Mouse (Mus musculus): ENCODE results near the gene Anapc11.
A peak's percentile ranks its signal among the peaks of the same experiment; 100 is the strongest.
"Not testable (repeated sequence)": the region's sequence is repeated elsewhere in the genome, so short reads cannot be mapped to it uniquely, and the experiment has no call there.

Gene Anapc11

DNA sequence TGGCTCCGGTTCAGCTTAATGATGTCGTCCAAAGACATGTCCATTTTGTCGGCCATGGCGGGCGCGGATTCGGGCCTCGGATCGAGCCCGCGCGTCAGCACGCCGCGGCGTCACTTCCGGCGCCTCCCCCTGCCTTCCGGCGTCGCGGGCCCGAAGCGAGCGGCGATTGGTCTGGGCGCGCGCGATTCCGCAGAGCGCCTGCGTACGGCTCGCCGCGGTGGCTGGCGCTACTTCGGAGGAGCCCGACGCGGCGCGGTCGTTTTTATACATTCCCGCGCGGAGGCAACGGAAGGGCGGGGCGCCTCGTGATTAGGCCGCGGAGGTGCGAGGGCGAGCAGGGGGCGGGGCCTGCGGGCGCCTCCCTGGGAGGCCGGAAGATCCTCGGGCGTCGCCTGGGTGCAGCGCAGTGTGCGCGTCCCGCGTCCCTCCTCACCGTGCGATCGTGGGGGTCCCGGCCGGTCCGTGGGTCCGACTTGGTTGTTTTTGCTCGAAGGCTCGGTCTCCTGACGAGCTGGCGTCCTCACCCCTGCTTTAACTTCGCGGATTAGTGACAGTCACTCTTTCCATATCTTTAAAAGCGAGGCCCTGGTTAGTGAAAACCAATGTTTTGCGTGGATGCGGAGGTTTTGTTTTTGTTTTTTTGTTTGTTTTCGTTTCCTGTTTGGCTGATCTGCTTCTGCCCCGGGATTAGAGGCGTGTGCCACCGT lies at the start of gene Anapc11, which contains the start of gene Alyref:
TSS of gene Anapc11 (plus strand) at position 139 of the 707 bp plus-strand sequence.
TSS of gene Alyref (minus strand) at position 83 of the 707 bp plus-strand sequence.
- DNase-seq (ENCODE audit: low spot score in 2 of 2), result peak; percentile 88 to 94

DNA sequence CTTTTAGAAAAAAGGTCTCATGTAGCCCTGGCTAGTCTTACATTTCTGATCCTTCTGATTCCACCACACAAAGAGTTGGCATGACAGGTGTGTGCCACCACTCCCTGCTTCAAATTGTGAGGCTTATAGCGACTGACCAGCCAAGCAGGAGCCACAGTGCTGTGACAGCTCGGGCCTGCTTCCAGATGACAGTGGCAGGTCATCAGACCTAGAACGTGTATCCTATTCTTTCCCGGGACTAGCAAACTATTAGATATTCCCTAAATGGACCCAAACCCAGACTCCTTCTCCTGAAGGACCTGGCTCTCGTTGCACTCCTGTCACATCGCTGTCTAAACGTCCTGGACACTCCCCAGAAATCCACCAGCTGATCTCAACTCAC lies 49.4 kb upstream of the Anapc11 start:
- DNase-seq (ENCODE audit: low spot score in 2 of 2), result no peak

DNA sequence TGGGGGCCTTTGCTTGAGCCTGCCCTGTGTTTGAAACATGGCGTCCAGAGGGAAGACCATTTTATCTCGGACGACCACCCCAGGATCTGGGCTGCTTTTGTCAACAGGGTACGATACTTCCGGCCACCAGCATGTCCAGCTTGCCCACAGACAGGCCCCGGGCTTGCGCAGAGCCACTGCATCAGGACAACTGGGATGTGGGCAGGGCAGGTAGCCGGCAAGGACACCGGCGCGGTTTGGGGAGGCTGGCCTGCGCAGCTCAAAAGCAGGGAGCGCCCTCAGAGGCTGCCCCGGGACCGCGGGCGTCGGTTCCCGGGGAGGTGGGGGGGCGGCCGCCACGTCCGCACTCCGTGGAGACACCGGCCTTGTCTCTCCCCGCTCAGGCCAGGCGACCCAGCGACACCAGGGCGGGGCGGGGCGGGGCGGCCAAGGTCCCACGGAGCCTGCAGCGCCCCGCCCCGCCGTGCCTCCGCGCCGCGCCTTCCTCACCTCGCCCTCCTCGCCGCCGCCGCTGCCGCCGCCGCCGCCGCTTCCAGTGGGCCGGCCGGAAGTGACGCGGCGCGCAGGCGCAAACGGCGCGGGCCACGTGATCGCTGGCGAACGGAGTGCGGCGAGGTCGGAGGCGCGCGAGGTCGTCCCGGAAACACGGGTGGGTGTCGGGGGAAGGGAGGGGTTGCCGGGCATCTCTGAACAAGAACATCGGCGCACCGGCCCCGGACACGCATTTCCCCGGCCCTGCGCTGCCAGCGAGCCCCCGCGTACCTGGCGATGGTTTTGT lies 48.9 kb upstream of the Anapc11 start, which contains the start of gene Mcrip1:
TSS of gene Mcrip1 (minus strand) at position 560 of the 778 bp plus-strand sequence.
- peak; percentile 89 to 91 for DNase-seq (ENCODE audit: low spot score in 2 of 2)

DNA sequence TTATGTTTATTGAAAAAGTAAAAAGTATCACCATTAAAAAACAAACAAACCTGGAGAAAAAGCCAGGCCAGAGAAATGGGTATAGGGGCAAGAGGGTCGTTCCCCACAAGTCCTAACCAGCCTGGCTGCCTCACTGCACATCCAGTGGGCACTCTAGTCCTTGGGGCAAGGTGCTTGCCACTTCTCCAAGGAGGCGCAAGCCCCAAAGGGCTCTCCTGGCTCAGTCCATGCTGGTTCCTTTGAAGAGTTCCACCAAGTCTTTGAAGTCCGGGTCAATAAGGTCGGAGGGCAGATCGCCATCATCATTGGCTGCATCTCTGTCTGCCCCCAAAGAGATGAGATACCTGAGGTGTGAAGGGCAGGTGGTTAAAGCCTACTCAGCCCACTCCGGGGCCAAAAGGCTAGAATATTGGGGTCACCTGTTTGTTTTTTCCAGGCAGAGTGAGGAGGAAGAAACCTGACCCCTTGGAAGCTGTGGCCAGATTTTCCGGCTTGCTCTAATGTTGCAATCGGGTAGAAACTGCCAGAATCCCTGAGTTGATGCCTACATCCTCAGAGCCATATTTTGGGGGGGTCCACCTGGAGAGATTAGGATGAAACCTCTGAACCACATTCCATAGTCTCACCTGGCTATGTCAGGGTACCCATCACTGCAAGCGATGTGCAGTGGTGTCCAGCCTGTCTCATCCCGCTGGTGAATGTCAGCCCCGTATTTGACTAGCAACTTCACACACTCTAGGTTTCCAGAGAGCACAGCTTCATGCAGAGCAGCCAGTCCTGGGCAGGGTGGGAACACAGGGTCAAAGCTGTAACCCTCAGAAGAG lies 48.0 kb upstream of the Anapc11 start:
- DNase-seq (ENCODE audit: low spot score in 2 of 2), result no peak

DNA sequence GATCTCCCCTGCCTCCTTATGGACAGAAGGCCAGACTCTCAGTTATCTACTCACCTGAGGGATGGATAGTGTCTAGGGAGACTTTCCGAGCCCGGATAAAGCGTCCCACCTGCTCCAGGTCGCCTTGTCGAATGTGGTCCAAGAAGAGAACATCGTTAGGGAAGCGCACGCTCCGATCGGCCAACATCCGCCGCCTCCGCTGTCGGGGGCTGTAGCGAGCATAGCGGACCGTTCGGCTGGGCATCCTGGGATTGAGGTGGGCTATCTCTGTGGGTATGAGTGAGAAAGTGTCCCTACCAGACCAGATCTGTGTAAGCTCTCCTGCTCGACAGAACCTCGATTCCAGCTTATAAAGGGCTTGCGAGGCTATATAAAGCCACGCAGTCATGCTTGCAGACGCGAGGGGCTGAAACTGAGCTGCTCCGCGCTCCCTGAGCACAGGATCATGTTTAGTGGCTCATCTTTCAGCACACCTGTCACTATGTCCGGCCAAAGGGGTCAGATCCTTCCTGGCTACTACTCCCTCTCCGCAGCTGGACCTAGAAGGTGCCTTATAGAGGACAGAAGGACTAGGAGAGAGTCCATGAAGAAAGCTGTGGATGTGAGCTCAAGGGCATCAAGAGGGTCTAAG lies 47.3 kb upstream of the Anapc11 start, which contains the start of gene Ppp1r27:
TSS of gene Ppp1r27 (minus strand) at position 323 of the 631 bp plus-strand sequence.
- no peak for DNase-seq (ENCODE audit: low spot score in 2 of 2)

DNA sequence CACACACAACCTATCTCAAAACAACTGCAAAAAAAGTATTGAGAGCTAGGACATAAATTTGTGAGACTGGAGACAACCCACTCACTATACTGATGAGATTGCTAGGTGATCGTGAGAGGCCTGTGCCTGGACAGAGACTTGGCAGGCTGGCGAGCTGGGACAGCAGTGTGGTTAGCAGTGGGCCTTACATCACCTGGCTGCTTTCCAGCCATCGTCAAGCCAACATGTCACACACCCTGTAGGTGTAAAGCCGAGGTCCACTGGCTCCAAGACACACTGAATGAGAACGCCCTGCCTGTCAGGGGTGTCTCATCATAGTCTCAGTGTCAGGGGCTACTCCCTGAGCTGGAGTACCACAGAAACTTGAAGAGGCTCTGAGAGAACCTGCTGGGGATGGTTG lies 45.5 kb upstream of the Anapc11 start:
- DNase-seq (ENCODE audit: low spot score in 2 of 2), result no peak

DNA sequence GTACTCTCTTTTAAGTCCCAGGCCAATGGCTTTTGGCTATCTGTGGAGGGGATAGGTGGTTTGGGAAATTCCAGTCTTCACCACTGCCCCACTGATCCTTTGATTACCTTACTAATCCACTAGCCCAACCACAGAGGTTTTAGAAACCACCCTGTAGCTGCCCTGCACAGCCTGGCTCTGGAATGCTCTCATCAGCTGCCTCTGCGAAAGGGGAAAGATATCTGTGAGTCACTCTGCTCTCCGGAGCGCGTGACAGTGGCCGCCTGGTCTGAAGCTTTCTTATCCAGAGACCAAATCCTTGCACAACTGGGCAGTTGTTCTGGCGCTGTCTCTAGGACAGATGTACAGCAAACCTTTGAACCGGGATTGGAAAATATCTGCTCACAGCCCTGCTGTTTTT lies 43.4 kb upstream of the Anapc11 start:
- DNase-seq (ENCODE audit: low spot score in 2 of 2), result no peak

DNA sequence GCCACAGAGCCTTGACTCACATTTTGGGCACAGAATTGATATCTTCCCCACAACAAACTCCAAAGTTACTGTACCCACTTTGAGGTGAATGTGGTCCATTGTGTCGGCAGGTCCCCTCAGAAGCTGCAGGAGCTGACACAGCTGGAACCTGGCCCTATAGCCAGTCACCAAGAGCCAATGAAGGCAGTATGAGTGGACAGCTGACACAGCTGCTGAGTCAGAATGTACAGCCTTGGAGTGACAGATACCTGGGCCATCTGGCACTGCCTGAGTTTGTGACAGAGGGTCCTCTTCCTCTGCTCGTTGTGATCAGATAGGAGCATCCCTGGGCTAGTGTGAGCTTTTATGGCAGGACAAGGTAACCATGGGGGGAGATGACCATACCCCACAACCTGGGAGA lies 43.0 kb upstream of the Anapc11 start:
- no peak for DNase-seq (ENCODE audit: low spot score in 2 of 2)

DNA sequence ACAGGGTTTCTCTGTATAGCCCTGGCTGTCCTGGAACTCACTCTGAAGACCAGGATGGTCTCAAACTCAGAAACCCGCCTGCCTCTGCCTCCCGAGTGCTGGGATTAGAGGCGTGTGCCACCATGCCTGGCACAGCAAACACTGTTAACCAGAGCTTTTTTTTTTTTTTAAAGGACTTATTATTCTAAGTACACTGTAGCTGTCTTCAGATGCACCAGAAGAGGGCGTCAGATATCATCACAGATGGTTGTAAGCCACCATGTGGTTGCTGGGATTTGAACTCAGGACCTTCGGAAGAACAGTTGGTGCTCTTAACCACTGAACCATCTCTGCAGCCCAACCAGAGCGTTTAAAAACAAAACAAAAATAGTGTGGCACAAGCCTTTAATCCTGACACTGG lies 39.4 kb upstream of the Anapc11 start:
- not testable (repeated sequence) for DNase-seq (ENCODE audit: low spot score in 2 of 2)

DNA sequence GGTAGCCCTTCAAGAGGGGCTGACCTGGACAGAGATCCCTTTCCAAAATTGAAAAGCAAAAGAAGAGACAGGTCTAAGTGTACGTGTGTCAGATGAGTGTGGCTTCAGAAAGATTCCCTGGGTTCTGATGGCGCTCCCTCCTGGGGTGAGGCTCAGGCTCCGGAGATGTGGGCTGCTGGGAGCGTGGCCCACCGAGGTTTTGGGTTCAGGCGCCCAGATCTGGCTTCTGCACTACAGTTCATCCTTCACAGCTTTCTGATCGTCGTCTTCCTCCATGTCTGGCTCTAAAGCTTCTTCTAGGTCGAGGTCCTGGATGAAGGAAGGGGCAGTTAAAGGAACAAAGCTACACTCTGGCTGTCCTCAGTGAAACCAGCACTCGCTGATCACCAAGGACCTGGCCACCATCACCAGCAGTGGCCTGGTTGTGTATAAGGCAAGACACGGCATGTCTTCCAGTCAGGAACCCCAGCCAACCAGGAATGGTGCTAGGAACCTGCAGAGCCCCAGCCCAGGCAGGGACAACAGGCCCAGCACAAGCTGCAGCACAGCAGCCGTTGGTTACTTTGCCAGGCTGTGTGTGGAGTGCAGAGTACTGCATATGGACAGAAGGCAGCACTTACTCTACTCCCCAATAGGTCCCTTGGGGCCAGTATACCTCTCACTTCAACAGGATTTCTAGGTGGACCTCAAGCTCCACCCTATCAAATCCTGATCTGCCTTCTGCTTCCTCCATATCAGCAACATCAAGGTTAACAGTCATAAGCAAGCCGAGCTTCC lies 37.1 kb upstream of the Anapc11 start:
- no peak for DNase-seq (ENCODE audit: low spot score in 2 of 2)

DNA sequence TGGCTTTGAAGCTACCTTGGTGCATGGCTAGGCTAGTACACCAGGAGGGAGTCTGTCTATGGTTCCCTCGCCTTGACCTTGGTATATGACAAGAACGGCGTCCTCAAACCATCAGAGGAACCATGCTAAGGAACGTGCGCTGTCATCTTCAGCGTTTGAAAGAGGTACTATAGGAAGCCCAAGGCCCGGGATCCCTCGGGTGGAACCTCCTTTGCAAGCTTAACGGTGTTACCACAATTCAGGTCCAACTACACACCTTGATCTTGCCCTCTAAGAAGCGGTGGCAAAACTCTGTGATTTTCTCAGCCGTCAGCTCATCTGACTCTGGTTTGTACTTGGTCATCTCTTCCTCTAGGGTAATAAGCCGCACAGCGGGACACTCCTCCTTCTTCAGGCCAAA lies 35.3 kb upstream of the Anapc11 start:
- no peak for DNase-seq (ENCODE audit: low spot score in 2 of 2)

DNA sequence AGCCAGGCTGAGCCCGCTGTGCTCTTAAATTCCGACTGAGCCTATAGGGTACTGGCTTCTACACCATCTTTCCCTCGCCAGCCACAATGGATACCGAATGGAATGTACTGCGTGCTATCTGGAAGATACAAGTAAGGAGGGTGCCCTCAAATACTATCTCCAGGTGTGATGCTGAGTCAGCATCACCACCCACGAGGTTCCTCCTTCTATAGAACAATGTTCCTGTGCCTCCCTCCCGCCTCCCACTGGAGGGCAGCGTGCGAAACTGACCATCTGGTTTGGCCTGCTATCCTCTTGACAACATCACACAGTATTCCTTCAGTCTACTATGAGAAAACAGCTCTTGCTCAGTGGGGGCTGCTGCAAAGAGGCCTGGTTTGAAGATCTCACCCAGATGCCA lies 33.1 kb upstream of the Anapc11 start:
- no peak for DNase-seq (ENCODE audit: low spot score in 2 of 2)

DNA sequence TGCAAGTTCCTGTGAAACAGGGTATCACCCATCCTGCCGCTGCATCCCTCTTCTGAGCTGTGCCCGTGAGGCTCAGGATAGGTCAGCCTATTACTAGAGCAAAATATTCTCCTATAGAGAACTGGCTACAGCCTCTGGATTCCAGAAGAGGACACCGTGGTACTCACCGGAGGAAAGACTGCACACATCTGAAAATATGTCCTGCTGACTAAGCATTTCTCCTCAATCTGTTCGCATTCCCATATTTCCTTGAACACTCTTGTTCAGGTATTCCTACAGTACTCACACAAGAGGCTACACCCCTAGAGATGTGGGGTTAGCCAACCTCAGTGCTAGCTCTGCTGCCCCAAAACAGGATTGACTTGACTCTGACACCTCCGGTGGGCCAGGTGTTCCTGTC lies 29.9 kb upstream of the Anapc11 start:
- no peak for DNase-seq (ENCODE audit: low spot score in 2 of 2)

DNA sequence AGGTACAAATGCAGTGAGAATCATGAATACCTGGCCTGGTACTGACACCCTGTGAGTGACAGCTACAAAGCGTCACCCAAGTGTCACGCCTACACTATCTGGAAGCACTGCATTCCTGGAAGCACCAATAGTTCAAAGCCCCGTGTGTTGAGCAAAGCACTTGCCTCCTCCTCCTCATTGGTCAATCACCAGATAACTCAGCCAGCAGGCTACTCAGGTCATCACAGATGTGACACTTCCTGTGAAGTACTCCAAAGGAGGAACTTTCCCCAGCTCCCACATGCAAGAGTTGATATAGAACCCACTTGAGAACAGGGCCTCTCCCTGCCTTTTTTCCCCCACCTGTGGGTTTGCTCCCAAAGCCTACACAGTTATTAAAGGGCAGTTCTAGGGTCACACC lies 27.1 kb upstream of the Anapc11 start:
- no peak for DNase-seq (ENCODE audit: low spot score in 2 of 2)

DNA sequence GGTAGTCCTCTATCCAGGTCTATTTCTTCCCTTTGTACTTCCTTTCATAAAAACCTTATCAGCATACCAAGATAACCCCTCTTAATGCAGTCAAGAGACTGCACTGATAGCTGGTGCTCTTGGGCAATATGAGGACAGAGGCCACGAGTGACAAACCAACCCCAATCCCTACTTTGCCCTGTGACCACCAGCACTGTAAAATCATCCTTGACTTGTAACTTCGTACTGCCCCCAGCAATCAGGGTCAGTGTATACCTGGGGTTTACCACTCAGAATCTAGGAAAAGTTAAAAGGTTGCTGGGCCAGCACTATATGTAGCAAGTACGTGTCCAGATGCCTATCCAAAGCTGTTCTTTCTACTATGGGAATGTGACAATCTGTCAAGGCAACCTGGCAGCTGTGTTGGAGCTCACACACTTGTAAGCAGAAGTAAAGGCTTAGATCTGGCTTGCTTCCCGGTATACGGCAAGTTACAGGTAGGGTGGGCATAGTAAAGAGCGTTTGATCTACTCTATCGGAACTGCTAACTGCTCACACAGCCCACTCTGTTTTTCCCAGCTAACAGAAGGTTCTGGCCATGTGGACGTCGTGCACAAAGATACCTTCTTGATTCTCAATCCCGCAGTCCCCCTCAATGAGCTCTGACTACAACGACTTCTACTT lies 26.3 kb upstream of the Anapc11 start:
- no peak for DNase-seq (ENCODE audit: low spot score in 2 of 2)

DNA sequence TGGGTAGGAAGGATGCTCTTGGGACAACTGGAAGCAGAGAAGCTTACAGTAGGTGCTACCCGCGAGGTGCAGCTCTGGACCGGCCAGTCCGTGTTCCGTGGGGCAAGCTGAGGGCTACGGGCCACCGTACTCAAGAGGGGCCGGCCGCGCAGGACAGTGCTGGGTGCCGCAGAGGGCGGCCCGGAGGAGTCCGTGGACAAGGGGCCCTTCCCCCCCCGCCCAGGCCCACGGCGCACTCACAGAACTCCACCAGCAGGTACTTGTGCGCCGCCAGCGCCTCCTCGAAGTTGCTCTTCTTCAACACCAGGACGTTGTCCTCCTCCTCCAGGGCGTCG lies 25.8 kb upstream of the Anapc11 start:
- DNase-seq (ENCODE audit: low spot score in 2 of 2), result no peak

DNA sequence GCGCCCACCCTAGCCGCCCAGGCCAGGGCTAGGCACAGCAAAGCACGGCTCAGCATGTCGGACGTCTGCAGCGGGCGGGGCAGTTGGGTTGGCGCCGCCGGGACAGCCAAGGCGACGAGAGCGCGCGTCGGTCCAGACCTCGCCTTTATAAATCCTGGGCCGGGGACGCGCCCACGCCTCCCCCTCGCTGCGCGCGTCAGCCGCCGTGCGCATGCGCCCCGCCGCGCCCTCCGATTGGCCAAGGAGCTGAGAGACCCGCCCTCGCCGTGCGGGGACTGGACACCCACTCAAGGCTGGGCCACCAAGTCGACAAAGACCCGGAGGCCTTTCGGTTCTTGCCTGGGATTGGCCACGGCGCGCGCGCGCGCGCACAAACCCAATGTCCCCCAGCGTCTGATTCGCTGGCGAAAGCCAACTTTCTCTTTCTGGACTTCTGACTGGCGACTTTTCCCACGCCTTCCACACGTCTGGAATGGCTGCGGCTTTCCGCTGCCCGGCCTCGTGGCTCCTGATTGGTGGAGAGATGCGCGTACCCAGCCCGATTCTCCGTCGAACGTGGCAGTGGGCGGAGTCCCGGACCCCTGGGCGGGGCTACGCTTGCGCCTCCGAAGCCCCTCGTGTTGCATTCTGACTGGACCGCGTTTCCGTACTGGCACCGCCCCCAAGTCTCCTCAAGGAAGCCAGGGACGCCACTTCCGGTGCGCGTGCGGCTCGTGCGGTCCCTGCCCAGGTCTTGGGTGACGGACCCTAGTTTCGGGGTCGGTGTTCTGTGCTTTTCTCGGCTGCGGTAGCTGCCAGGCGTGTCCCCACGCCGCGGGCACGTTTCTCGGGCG lies 25.3 kb upstream of the Anapc11 start, which contains the start of gene P4hb:
TSS of gene P4hb (minus strand) at position 502 of the 833 bp plus-strand sequence.
- peak; percentile 100 for DNase-seq (ENCODE audit: low spot score in 2 of 2)

DNA sequence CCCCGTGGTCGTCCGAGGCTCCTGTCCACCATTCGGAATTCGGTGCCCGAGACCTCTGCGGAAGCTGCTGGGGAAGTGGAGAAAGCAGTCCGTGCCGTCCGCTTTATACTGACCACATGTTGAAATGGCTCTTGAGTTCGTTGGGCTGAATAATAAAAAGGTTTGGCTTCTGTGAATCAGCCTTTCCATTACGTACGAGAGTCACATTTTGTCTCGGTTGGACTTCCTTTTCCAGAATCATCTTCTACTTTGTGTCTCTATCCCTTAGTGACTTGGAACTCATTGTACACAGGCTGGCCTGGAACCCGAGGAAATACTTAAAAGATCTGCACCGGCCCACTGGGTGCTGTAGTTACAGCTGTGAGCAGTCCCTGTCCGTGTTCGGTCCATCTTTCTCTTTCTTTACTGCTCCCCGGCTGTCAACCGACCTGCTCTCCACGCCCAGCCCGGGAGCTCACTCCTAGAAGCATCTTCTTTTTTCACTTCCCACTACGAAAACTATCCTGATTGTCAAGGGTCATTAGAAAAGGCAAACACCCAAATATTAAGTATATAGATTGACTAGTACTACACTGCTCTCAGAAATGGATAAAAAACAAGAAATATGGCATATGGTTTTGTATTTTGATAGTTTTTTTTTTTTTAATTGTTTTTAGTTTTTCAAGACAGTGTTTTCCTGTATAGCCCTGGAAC lies 24.5 kb upstream of the Anapc11 start:
- DNase-seq (ENCODE audit: low spot score in 2 of 2), result no peak

DNA sequence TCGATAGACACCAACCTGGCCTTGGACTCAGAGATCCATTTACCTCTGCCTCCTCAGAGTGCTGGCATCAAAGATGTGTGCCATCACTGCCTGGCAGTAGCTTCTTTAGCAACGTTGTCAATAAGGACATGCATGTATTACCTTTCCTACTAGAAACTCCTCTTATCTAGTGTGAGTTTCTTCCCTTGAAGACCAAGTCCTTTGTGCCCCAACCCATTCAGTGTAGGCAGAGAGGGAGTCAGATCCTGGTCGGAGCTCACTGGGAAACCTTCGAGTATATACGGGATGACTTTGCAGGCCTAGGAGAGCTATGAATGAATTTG lies 24.0 kb upstream of the Anapc11 start:
- no peak for DNase-seq (ENCODE audit: low spot score in 2 of 2)
